Mouse (Mus musculus): ENCODE measurements at regions not wholly inside any gene's neighbourhood (a gene's known extent, or its start where the extent isn't known, plus 50 kb on each side); places are given as distances from the start of the nearest gene placed in this dataset.

DNA sequence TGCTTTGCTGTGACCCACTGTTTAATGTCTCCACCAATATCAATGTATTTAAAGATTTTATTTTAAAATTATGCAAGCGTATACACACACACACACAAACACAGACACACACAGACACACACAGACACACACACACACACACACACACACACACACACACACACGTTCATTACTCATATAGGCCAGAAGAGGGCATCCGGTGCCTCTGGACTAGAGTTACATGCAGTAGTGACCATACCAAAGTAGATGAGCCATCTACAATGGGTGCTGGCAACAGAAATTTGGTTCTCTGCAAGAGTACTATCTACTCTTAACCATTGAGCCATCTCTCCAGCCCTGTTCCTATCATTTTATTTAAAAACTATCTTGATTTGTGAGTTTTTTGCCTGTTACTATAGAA is 130.2 kb upstream of the Fstl4 start:
- no peak for DNase-seq

DNA sequence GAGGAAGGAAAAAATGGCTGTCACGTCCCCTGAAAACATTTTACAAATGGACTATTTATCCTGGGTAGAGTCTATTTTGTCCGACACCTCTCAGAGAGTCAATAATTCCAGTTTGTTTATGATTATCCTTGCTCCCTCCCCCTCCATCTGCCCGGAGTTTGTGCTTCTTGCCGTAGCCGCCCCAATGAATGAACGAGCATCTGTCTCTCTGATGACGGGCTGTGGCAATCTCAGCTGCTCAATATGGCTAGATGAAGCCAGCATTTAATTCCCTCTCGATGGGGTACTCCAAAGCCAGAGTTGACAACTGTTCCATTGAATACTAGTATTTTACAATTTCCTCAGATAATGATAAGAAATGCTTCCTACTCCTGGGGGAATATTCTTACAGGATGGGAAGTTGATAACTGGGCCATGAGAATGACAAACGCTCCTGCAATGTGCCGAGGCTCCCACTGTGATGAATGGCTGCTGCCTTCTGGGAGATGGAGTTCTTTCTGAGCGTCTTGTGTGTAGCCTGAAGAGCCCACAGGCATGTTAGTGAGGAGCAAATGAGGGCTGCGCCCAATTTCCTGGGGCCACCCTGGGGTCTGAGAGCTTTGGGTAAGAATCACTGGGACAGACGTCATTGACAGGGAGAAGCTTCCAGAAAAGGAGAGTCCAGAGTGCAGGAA is 128.6 kb upstream of the Fstl4 start:
- no peak for DNase-seq

GRCm38 (mm10) chr11:52638939-52639338 is 125.5 kb upstream of the Fstl4 start:
- no peak for DNase-seq

GRCm38 (mm10) chr11:52641725-52642338 is 122.6 kb upstream of the Fstl4 start:
- no peak for DNase-seq

DNA sequence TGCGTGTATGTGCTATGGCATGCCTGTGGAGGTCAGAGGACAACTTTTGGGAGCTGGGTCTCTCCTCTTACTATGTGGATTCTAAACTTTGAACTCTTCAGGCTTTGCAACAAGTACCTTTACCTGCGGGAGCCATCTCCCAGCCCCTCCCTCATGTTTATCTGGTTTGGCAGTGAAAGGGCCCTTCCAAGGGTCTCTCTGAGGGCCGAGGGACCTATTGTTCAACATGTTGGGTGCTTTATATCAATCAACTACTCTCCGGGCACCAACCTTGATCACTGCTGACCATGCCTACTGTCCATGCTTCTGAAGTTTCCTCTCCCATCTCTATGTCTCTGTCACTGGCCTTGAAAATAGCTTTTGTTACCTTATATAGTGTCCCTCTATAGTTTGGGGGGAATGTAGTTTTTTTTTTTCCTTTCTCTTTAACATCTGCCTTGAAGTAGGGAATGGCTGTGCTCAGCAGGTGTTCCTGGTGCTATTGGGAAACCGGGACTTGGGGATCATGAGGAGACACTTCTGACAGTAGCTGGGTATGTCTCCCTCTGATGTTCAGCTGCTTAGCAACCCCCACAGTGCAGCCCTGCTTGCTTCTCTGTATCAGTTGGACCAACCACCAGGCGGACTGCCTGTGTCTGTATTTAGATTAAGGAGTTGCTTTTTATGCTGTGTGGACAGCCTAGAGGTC is 120.2 kb upstream of the Fstl4 start:
- DNase-seq = peak in 1 of 2 experiments; percentile 35

DNA sequence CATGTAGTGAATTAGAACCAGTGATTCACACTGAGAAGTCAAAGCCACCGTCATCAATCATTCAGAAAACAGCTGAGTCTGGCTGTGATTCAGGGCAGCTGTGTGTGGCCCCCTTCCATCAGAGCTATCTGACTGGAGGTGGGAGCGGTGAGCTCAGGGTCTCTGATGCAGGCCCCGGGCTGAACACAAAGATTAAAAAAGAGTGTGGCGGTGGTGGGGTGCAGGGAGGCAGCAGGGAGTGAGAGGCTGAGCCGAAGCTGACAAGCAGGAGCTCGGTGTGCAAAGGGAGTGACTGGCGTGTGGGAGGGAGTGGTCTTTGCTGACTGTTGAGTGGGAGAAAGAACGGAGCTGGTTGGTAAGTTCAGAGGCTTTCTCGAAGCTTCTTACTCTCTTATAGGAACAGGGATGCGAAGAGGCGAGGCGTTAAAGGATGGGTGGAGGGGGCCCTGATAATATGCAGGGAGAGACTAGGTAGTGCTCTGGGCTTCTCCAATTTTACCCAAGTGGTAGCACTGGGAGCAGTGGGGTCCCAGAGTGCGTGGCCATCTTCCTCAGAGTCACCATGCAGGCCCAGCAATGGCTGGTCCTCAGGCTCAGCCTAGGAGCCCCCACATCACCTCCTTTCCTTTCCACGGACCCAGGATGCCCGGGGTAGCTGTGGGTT is 116.1 kb upstream of the Fstl4 start:
- no peak for DNase-seq

GRCm38 (mm10) chr11:52648849-52649400 is 115.5 kb upstream of the Fstl4 start:
- no peak for DNase-seq

- DNase-seq = no peak
These were observed 109.8 kb upstream of the Fstl4 start for GRCm38 (mm10) chr11:52654640-52655039.

DNA sequence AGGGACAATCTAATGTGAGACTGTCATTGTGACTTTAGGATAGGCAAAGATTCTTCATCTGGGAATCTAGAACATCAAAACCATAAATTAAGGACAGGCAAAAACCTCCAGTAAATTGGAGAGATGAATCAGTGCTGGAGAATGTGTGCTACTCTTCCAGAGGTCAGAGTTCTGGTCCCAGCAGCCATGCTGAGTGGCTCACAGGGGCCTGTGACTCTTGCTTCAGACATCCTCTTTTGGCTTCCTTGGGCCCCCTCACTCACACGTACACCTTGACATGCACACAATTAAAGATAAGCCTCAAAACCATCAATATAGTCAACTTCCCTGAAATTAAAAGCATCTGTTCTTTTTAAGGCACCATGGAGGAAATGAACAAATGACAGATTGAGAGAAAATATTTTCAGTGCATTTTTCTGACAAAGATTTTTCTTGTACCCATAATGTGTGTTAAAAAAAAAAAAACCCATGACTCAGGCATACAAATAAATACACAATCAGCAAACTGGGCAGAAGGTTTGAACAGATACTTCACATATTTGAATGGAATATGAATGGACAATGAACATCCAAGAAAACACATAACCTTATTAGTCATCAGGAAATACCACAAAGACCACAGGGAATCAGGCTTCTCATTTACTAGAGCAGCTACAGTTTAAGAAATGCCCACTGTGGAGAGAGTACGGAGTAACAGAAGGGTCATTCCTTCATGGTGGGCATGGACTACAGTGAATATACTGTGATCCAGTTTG is 108.5 kb upstream of the Fstl4 start:
- DNase-seq = no peak

GRCm38 (mm10) chr11:52661234-52661633 is 103.2 kb upstream of the Fstl4 start:
- no peak for DNase-seq

DNA sequence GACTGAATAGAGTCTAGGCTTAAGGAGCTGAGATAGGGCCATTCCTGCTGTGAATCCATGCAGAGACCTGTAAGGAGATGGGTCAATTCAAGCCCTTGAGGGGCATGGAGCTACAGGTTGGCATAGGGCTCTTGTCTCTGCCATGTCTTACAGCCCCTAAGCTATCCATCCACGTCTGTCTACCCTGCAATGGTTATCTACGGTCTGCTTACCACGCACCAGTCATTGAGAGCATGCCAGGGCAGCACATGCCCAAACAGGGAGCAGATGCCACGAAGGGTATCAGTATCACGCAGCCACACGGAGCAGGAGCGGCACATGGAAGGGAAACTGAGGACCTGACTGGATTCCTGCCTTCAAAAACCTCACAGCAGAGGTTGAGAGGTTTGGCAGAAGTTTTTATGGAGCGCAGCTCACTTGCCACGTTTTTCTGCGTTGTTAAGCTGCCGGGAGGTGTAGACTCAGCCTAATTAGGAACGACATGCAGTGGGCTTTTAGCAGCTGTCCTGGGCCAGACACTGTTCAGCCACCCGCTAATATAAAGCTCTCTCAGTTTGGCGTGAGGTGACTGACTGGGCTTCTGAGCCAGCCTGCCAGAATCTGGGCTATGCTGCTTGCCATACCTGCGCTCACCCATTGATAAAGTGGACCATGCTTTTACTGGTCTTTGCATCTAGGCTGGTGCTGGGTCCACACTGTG is 102.4 kb upstream of the Fstl4 start:
- DNase-seq = no peak

DNA sequence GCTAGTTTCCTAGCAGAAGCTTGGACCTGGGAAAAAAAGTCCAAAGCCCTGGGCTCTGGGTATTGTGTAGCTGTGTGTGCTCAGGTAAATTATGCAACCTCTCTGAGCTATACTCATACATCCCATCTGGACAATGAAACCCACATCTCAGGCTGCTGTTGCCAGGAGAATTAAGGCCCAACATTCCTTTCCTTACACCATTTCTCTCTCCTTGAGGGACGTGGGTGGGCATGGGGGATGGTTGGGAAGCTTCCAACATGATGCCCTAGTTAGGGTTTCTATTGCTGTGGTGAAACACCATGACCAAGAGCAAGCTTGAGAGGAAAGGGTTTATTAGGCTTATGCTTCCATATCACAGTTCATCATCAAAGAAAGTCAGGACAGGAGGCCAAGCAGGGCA is 99.1 kb upstream of the Fstl4 start:
- no peak for DNase-seq

GRCm38 (mm10) chr11:52675022-52675421 is 89.4 kb upstream of the Fstl4 start:
- DNase-seq = no peak

DNA sequence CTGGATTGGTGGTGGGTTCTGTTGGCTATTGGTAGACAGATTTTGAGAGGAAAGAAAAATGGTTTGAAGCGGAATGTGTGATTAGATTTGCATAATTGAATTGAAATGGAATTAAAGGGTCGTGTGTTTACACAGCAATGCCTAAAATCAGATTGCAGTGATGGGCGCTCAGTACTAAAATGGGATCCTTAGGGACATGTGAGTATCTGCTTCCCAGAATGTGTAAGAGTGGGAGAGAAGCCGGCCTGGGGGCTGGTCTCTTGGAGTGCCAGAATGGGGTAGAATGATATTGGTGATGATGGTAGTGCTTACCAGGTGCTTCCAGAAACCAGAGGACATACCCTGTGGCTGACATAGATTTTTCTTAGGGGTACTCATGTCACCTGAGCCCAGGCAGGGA is 86.2 kb upstream of the Fstl4 start:
- no peak for DNase-seq

- DNase-seq = no peak
These were observed 79.0 kb upstream of the Fstl4 start for GRCm38 (mm10) chr11:52685436-52685835.

DNA sequence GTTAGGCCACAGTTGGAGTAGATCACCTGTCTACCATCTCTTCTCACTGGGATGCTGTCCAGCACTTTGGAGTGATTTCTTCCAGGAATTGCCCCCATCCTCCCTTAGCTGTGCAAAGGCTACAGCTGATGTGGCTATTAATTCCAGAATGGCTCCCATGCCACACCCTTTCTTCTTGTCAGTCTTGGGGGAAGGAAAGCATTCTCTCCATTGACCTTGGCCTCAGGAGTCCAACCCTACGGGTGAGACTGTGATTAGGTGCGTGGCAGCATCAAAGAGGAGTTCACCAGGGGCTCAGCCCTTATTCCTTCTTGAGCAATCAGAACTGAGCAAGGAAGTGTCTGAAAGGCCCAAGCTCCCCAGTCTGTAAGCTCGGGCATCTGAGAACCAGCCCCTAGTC is 71.7 kb upstream of the Fstl4 start:
- no peak for DNase-seq

DNA sequence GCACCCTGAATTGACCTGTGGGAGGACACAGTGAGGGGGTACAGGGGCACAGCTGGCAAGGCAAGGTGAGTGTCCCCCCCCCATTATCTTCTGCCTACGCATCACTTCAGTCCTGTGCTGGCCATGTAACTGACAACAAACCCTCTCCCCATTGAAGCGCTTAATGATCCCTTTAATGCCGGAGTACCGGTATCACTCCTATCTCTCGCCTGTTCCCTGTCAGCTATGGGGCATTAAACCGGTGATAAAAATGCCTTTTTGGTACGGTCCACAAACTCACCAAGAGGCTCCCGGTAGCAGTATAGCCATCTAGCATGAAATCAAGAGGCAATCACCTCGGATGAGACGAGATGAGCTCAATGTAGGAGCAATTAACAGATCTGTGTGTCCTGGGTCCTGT is 62.8 kb upstream of the Fstl4 start:
- DNase-seq = no peak

DNA sequence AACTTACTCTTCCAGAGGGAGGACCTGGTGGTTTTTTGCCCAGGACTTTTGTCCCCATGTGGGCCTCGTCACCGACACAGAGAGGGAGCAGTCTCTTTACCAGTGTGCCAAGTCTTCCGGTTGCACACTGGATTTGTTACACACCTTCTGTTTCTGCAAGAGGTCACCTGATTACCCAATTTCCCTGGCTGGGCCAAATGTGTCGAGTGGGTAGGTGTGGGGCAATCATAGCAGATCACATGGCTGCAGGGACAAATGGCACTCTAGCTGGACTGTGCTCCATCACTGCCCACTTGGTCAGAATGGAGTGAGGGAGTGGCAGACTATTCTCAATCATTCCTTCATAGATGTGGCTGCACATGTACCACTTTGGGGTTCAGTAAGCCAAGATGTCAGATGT is 61.0 kb upstream of the Fstl4 start:
- DNase-seq = no peak

Data from kidney, postnatal 25 days (tissue).